Mouse (Mus musculus) embryonic facial prominence, embryonic 12.5 days (tissue): ENCODE results near the gene Gapdh. TPM values are rescaled to one million over a fixed set of nuclear protein-coding genes. Genes with fewer than 3 reads are reported as not detected.

ENCODE experiments used
- ATAC-seq: fragments of 200-750 bp; cut with Nextera tagmentation; 2 replicates; pipeline ENCODE4 v1.8.0; 2017; ENCODE audit not compliant: insufficient number of reproducible peaks, insufficient read depth, low FRiP score, low TSS enrichment
- H3K27ac ChIP-seq: fragments of 300-500 bp; sonication (generic); 2 replicates; pipeline ENCODE4 v1.5.1; 2016; ENCODE audit warnings: mild to moderate bottlenecking
- H3K27me3 ChIP-seq: fragments of 300-500 bp; sonication (generic); 2 replicates; pipeline ENCODE4 v1.6.1; 2016; ENCODE audit warnings: mild to moderate bottlenecking, moderate library complexity
- H3K36me3 ChIP-seq: fragments of 300-500 bp; sonication (generic); 2 replicates; pipeline ENCODE4 v1.6.1; 2016; ENCODE audit warnings: mild to moderate bottlenecking
- H3K4me1 ChIP-seq: fragments of 300-500 bp; sonication (generic); 2 replicates; pipeline ENCODE4 v1.6.1; 2016
- H3K4me2 ChIP-seq: fragments of 300-500 bp; sonication (generic); replicated peaks from 2 replicates; pipeline ENCODE4 v1.6.1; 2016; ENCODE audit warnings: mild to moderate bottlenecking, moderate library complexity
- H3K4me3 ChIP-seq: fragments of 300-500 bp; sonication (generic); 2 replicates; pipeline ENCODE4 v1.5.1; 2016; ENCODE audit warnings: mild to moderate bottlenecking
- H3K9ac ChIP-seq: fragments of 300-500 bp; sonication (generic); 2 replicates; pipeline ENCODE4 v1.6.1; 2016; ENCODE audit warnings: mild to moderate bottlenecking, moderate library complexity
- H3K9me3 ChIP-seq: fragments of 300-500 bp; sonication (generic); 2 replicates; pipeline ENCODE4 v1.6.1; 2016; ENCODE audit warnings: mild to moderate bottlenecking, moderate library complexity
- WGBS: fragments of 180-500 bp; shearing (Covaris S2); methylation state at CpG from one replicate; pipeline ENCODE4 v1.1.7; 2016; 5-methylcytosine and 5-hydroxymethylcytosine counted together
- microRNA-seq: library from miRNA; unstranded; fragments of <30 nt; microRNA quantifications from one replicate; pipeline ENCODE4, GENCODE M21; 2017
- polyA plus RNA-seq: library from polyadenylated mRNA; unstranded; fragments of >200 nt; fragmentation: Nextera tagmentation; extraction: Ambion mirVana; gene quantifications from 2 replicates; pipeline ENCODE4 v1.2.1, GENCODE M21; 2016

Gapdh gene
- polyA plus RNA-seq, 1 experiment from 2014 or later: 1,846 TPM

- whole genome bisulfite sequencing: under 1% methylated on average over 66 of the region's 66 CpGs
- peak within 1 kb of the TSS; percentile 79 for H3K4me3 ChIP-seq
- peak; percentile 84 for ATAC-seq
- H3K4me1 ChIP-seq: peaks cover 9% of the 10 kb centered on the region
- no peaks in the 10 kb centered on the region for H3K9me3 ChIP-seq
- peak within 1 kb of the TSS; percentile 85 for H3K27ac ChIP-seq
- peak within 1 kb of the TSS; percentile 67 for H3K9ac ChIP-seq
- peaks cover 66% of the 10 kb centered on the region for H3K36me3 ChIP-seq
- no peaks in the 10 kb centered on the region for H3K27me3 ChIP-seq
- peak within 1 kb of the TSS; percentile 70 for H3K4me2 ChIP-seq
These were observed 34.7 kb downstream of the Gapdh start, which contains the start of gene Nop2 for GRCm38 (mm10) chr6:125131302-125132156. Gene Nop2, plus strand, starts transcription at chr6:125131909.

- no peak overlapping the region for H3K4me2 ChIP-seq
- no peaks in the 10 kb centered on the region for H3K9me3 ChIP-seq
- no peaks in the 10 kb centered on the region for H3K27me3 ChIP-seq
- H3K36me3 ChIP-seq: peaks cover 67% of the 10 kb centered on the region
- H3K9ac ChIP-seq: no peak overlapping the region
- no peak overlapping the region for H3K27ac ChIP-seq
- no peak for ATAC-seq
- 88% methylated on average over 18 of the region's 20 CpGs for WGBS
- no peak overlapping the region for H3K4me3 ChIP-seq
- H3K4me1 ChIP-seq: peaks cover 9% of the 10 kb centered on the region
These were observed 36.4 kb downstream of the Gapdh start for GRCm38 (mm10) chr6:125129710-125130402.

- H3K27ac ChIP-seq: no peak overlapping the region
- ATAC-seq: no peak
- no peak overlapping the region for H3K4me2 ChIP-seq
- H3K4me3 ChIP-seq: no peak overlapping the region
- H3K4me1 ChIP-seq: peaks cover 9% of the 10 kb centered on the region
- no peak overlapping the region for H3K9ac ChIP-seq
- H3K27me3 ChIP-seq: no peaks in the 10 kb centered on the region
- 92% methylated on average over 12 of the region's 12 CpGs for WGBS
- H3K36me3 ChIP-seq: peaks cover 67% of the 10 kb centered on the region
- H3K9me3 ChIP-seq: no peaks in the 10 kb centered on the region
These were observed 37.5 kb downstream of the Gapdh start for GRCm38 (mm10) chr6:125128724-125129123.

- no peak overlapping the region for H3K4me3 ChIP-seq
- WGBS: 92% methylated on average over 8 of the region's 8 CpGs
- H3K4me2 ChIP-seq: no peak overlapping the region
- no peak overlapping the region for H3K9ac ChIP-seq
- no peak for ATAC-seq
- no peaks in the 10 kb centered on the region for H3K4me1 ChIP-seq
- H3K27ac ChIP-seq: no peak overlapping the region
- H3K36me3 ChIP-seq: peaks cover 93% of the 10 kb centered on the region
- H3K27me3 ChIP-seq: no peaks in the 10 kb centered on the region
- no peaks in the 10 kb centered on the region for H3K9me3 ChIP-seq
These were observed 46.9 kb downstream of the Gapdh start for GRCm38 (mm10) chr6:125119387-125119786.

- H3K27me3 ChIP-seq: no peaks in the 10 kb centered on the region
- ATAC-seq: no peak
- H3K4me3 ChIP-seq: no peak overlapping the region
- no peaks in the 10 kb centered on the region for H3K4me1 ChIP-seq
- peaks cover 95% of the 10 kb centered on the region for H3K36me3 ChIP-seq
- H3K4me2 ChIP-seq: no peak overlapping the region
- H3K9me3 ChIP-seq: no peaks in the 10 kb centered on the region
- H3K9ac ChIP-seq: no peak overlapping the region
- H3K27ac ChIP-seq: no peak overlapping the region
- WGBS: 94% methylated on average over 11 of the region's 11 CpGs
These were observed 53.7 kb downstream of the Gapdh start for GRCm38 (mm10) chr6:125112553-125112952.

Small RNAs within 50 kb of the gene (microRNA-seq; reads per million reads assigned to microRNA genes)
- gene Mir3098: 0.73 reads per million

Other genes starting within 250 kb of the Gapdh start
- 390 and 395 TPM in 2 replicates for gene Ptms, start 246.4 kb downstream of the Gapdh start, polyA plus RNA-seq
- 419 and 427 TPM in 2 replicates for gene Mlf2, start 235.1 kb downstream of the Gapdh start, polyA plus RNA-seq
- gene Cops7a, start 200.9 kb downstream of the Gapdh start, polyA plus RNA-seq: 119 and 121 TPM in 2 replicates
- gene Pianp, start 169.8 kb downstream of the Gapdh start, polyA plus RNA-seq: 5.5 and 6.2 TPM in 2 replicates
- gene Zfp384, start 157.3 kb downstream of the Gapdh start, polyA plus RNA-seq: 22.3 and 24.4 TPM in 2 replicates
- gene Ing4, start 126.7 kb downstream of the Gapdh start, polyA plus RNA-seq: 165 and 176 TPM in 2 replicates
- gene Acrbp, start 116.8 kb downstream of the Gapdh start, polyA plus RNA-seq: 17.6 and 21.0 TPM in 2 replicates
- gene Lpar5, start 98.5 kb downstream of the Gapdh start, polyA plus RNA-seq: 0.53 and 0.61 TPM in 2 replicates
- gene Chd4, start 70.5 kb downstream of the Gapdh start, polyA plus RNA-seq: 90.0 and 104 TPM in 2 replicates
- gene Nop2, start 34.6 kb downstream of the Gapdh start, polyA plus RNA-seq: 68.0 and 70.1 TPM in 2 replicates
- gene Iffo1, start 21.2 kb downstream of the Gapdh start, polyA plus RNA-seq: 19.1 and 24.0 TPM in 2 replicates
- gene Ncapd2, start 25.2 kb upstream of the Gapdh start, polyA plus RNA-seq: 186 and 191 TPM in 2 replicates
- 191 and 206 TPM in 2 replicates for gene Mrpl51, start 25.3 kb upstream of the Gapdh start, polyA plus RNA-seq
- 4.9 and 5.1 TPM in 2 replicates for gene Vamp1, start 49.1 kb upstream of the Gapdh start, polyA plus RNA-seq
- 2.2 and 2.5 TPM in 2 replicates for gene Tapbpl, start 65.4 kb upstream of the Gapdh start, polyA plus RNA-seq
- 1.8 and 3.1 TPM in 2 replicates for gene Cd27, start 70.5 kb upstream of the Gapdh start, polyA plus RNA-seq
- 0.20 and 0.29 TPM in 2 replicates for gene Tuba3a, start 119.6 kb upstream of the Gapdh start, polyA plus RNA-seq
- gene Ltbr, start 147.4 kb upstream of the Gapdh start, polyA plus RNA-seq: 27.2 and 28.2 TPM in 2 replicates
- 0.52 and 1.1 TPM in 2 replicates for gene Scnn1a, start 154.2 kb upstream of the Gapdh start, polyA plus RNA-seq
- gene Tnfrsf1a, start 182.9 kb upstream of the Gapdh start, polyA plus RNA-seq: 49.4 and 51.9 TPM in 2 replicates
- gene Plekhg6, start 214.3 kb upstream of the Gapdh start, polyA plus RNA-seq: 0.34 and 0.47 TPM in 2 replicates